Mouse (Mus musculus) macrophage (primary cell): ENCODE measurements around the gene Shld2. TPM values are rescaled to one million over a fixed set of nuclear protein-coding genes. Genes with fewer than 3 reads are reported as not detected.
A peak's percentile ranks its signal among the peaks of the same experiment; 100 is the strongest.
"Not testable (repeated sequence)": the region's sequence is repeated elsewhere in the genome, so short reads cannot be mapped to it uniquely, and the experiment has no call there.

Experiments used
- H3K27ac ChIP-seq: fragments of 350-480 bp; formaldehyde crosslinking; 2 replicates; pipeline ENCODE4 v1.9.0; 2021
- H3K36me3 ChIP-seq: fragments of 350-480 bp; formaldehyde crosslinking; 2 replicates; pipeline ENCODE4 v1.9.0; 2021; ENCODE audit errors: inconsistent target
- H3K4me3 ChIP-seq: fragments of 350-480 bp; formaldehyde crosslinking; 2 replicates; pipeline ENCODE4 v1.9.0; 2021; ENCODE audit errors: inconsistent target
- H3K79me2 ChIP-seq: fragments of 350-480 bp; formaldehyde crosslinking; 2 replicates; pipeline ENCODE4 v1.9.0; 2021; ENCODE audit errors: inconsistent target
- WGBS: methylation state at CpG from one replicate; pipeline ENCODE4 v1.1.7; 2026; ENCODE audit warnings: inconsistent platforms; ENCODE audit not compliant: missing documents; 5-methylcytosine and 5-hydroxymethylcytosine counted together
- polyA plus RNA-seq: library from polyadenylated mRNA; stranded (reverse); fragments of 250-400 nt; gene quantifications from 3 replicates; pipeline ENCODE4 v1.2.4, GENCODE M21; 2018; ENCODE audit warnings: inconsistent platforms

Shld2 gene
- polyA plus RNA-seq, 1 experiment from 2014 or later: 7.1 TPM

DNA sequence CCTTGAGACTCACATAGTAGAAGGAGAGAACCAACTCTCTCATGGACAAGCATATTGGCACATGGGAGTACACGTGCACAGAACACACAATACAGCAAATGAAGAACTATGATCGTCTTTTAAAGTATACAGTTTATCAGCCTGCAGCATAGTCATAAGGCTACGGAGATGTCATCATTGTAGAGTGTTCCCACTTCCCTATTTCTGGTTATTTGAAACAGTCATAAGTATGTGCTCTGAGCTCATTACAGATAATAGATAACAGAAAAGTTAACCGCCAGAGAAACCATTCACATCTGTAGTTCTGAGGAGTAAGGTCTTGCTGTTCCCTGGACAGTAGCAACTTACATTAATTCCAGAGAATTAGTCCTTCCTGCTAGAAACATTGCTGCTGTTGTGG is 32.8 kb upstream of the Shld2 start:
- peaks cover 44% of the 10 kb centered on the region for H3K36me3 ChIP-seq
- H3K27ac ChIP-seq: peak overlapping the region; percentile 7; the same call in 1 of the 2 replicates
- H3K79me2 ChIP-seq: no peaks in the 10 kb centered on the region
- H3K4me3 ChIP-seq: no peak overlapping the region
- 36% methylated on average over 4 of the region's 4 CpGs for WGBS

DNA sequence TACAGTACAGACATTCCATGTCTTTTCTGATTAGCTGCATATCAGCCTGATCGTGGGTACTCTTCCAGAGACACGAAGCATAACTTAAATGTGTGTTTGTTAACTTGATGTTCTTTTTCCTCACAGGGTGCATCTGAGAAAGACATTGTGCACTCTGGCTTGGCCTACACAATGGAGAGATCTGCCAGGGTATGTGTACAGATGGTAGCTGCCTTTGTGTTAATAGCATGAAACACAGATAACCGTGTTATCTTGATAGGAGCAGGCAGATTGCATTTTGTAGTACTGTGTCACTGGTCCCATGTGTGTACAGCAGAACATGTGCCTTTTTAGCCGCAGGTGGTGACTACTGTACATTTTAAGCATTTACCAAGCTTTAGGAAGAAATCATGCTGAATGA is 31.7 kb upstream of the Shld2 start:
- peaks cover 52% of the 10 kb centered on the region for H3K36me3 ChIP-seq
- WGBS: 95% methylated on average over 4 of the region's 4 CpGs

DNA sequence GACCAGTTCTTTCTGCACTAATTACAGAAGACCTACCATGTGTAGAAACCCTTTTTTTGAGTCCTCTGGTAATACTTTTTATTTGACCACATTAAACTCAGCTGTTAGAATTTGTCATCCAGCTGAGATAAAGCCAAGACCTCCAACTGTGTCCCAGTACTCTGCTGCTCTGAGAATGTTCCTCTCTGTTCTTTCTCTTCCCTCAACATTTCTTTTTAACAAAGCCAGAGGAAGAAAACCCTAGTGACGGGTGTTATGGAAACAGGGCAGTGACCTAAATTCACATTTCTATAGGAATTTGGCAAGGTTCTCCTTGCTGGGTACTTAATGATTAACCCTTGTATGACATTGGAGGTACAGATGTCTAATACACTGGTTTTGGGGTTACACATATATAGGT is 29.2 kb upstream of the Shld2 start:
- Histone ChIP-seq H3K36me3 (peaks cover 74% of the 10 kb centered on the region), H3K79me2 (no peaks in the 10 kb centered on the region), H3K4me3 (no peak overlapping the region), H3K27ac (no peak overlapping the region)
- WGBS: 90% methylated on average over 1 of the region's 1 CpGs

More for the DNA sequence above, 31.7 kb upstream of the Shld2 start:
- Histone ChIP-seq H3K27ac (no peak overlapping the region), H3K4me3 (no peak overlapping the region), H3K79me2 (no peaks in the 10 kb centered on the region)

DNA sequence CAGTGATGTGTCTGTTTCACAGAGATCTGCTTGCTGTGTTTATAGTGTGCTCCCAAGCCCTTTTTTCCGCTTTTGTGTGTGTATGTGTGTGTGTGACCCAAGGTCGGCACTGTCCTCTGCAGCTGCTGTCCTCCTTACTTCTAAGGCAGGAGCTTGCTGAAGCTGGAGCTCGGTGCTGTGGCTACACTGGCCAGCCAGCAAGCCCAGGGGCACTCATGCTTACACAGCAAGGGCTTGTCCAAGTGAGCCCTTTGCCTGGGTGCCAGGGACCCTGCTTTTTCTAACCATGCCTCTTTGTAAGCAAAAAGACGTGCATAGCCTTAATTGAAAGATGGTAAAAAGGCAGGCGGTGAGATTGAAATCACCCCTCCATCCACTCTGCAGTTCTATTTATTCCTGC is 22.2 kb upstream of the Shld2 start:
- H3K36me3 ChIP-seq: peaks cover 85% of the 10 kb centered on the region
- no peak overlapping the region for H3K27ac ChIP-seq
- WGBS: 93% methylated on average over 5 of the region's 5 CpGs
- peaks cover under 1% of the 10 kb centered on the region; the same call in 1 of the 2 replicates for H3K79me2 ChIP-seq
- no peak overlapping the region for H3K4me3 ChIP-seq

DNA sequence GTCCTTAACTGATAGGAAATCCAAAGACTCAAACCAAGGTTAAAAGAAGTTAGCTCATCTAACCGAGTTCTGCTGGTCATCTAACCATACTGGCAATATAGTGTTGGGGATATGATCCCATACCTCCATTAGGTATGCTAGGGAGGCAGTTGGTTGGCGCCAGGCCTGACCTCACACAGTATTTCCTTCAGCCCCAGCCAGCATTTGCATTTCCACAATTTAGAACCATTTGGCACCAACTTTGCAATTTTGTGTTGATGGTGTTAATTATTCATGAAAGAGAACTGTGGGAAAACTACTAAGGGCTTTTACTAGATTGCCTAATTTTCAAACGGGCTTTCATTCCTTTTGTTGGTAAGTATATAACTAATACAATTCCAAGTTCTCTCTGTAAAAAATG is 21.6 kb upstream of the Shld2 start:
- Histone ChIP-seq H3K4me3 (no peak overlapping the region), H3K36me3 (peaks cover 89% of the 10 kb centered on the region), H3K27ac (no peak overlapping the region), H3K79me2 (peaks cover 5% of the 10 kb centered on the region; the same call in 1 of the 2 replicates)
- 92% methylated on average over 3 of the region's 3 CpGs for WGBS

DNA sequence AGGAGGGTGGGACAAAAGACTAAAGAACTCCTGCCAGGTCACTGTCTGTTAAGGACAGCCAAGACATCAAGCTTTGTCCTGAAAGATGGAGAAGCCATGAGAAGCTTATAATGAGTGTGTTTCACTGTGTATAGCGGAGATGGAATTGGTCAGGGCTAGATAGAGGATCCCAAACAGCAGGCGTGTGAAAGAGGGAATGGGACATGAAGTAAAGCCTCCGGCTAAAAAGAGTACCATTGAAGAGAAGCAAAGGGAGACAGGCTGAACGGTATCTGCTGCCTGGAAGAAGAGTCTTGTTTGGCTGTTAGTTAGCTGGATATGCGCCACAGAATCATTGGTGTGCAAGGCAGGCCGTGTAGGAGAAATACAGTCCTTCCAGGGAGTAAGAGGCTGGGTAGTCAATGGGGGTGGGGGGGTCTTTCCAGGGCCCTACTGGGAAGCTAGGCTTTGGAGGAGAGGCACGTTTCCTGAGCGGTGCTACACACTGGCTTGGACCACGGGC is 20.4 kb upstream of the Shld2 start:
- Histone ChIP-seq H3K79me2 (peaks cover 16% of the 10 kb centered on the region; the same call in 1 of the 2 replicates), H3K36me3 (peaks cover 81% of the 10 kb centered on the region), H3K4me3 (no peak overlapping the region), H3K27ac (no peak overlapping the region)
- WGBS: 93% methylated on average over 9 of the region's 9 CpGs

DNA sequence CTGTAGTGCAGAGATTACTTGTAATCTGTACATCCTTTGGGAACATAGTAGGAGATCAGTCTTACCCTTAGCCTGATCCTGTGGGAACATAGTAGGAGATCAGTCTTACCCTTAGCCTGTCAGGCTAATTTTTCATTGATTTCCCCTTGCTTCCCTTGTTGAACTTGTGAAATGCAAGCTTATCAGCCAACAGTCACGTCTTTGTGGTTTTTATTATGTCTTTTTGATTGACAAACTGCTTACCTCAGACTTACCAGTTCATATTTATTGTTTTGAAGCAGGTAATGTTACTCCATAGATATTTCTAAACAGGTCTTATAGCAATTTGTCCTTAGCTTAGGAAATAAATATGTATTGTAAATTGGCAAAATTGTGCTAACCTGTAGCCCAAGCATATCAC is 17.3 kb upstream of the Shld2 start:
- Histone ChIP-seq H3K79me2 (peaks cover 39% of the 10 kb centered on the region; the same call in 1 of the 2 replicates), H3K4me3 (no peak overlapping the region), H3K27ac (no peak overlapping the region), H3K36me3 (peaks cover 76% of the 10 kb centered on the region)
- 44% methylated on average over 1 of the region's 1 CpGs for WGBS

DNA sequence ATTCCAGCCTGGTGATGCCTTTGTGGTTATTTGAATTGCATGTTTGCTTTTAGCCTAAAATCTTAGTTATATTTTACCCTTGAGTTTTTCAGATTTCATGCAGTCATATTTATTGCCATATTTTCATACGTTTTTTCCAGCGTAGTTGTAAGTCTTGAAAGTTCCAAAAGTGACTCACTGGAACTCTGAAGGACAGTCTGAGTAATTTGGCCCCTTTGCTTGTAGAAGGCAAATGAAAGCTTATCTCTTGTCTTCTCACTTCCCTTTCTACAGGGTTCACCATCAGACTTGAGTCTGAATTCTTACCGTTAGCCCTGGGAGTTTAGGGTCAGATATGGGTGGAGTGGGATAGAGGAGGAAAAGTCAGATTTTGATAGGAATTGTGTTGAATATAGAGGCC is 16.3 kb upstream of the Shld2 start:
- peaks cover 69% of the 10 kb centered on the region for H3K36me3 ChIP-seq
- WGBS: 94% methylated on average over 3 of the region's 3 CpGs

DNA sequence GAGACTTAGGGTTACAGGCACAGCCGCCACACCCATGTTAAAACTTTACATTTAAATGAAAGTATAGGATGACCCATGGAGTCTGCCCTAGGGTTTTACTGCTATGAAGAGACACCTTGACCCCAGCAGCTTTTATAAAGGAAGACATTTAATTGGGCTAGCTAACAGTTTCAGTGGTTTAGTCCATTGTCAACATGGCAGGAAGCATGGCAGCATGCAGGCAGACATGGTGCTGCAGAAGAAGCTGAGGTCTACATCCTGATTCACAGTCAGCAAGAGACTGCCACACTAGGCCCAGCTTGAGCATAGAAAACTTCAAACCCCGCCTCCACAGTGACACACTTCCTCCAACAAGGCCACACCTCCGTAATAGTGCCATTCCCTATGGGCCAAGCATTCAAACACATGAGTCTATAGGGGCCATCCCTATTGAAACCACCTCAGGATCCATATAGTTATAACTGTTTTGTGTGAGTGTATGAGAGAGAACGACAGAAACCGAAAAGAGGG is 13.3 kb upstream of the Shld2 start:
- Histone ChIP-seq H3K79me2 (peaks cover 71% of the 10 kb centered on the region), H3K36me3 (peaks cover 57% of the 10 kb centered on the region), H3K27ac (no peak overlapping the region), H3K4me3 (no peak overlapping the region)
- WGBS: 99% methylated on average over 5 of the region's 5 CpGs

More for the DNA sequence above, 16.3 kb upstream of the Shld2 start:
- Histone ChIP-seq H3K4me3 (no peak overlapping the region), H3K79me2 (peaks cover 41% of the 10 kb centered on the region), H3K27ac (no peak overlapping the region)

DNA sequence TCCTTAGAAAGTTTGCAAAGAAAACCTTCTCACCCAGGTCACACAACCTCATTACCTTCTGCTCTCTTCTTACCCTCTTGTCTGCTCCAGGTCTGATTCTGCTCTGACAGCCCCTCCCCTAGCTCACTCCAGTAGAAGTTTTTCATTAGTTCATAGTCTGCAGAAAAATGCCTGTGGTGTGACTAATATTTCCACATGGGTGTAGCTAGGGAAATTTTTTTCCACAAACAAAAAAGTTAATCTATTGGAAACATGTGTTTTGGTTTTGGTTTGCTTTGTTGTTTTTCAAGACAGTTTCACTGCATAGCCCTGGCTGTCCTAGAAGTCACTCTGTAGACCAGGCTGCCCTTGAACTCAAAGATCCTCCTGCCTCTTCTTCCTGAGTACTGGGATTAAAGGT is 7.8 kb upstream of the Shld2 start:
- Histone ChIP-seq H3K36me3 (peaks cover 17% of the 10 kb centered on the region), H3K4me3 (no peak overlapping the region), H3K79me2 (peaks cover 91% of the 10 kb centered on the region), H3K27ac (no peak overlapping the region)

DNA sequence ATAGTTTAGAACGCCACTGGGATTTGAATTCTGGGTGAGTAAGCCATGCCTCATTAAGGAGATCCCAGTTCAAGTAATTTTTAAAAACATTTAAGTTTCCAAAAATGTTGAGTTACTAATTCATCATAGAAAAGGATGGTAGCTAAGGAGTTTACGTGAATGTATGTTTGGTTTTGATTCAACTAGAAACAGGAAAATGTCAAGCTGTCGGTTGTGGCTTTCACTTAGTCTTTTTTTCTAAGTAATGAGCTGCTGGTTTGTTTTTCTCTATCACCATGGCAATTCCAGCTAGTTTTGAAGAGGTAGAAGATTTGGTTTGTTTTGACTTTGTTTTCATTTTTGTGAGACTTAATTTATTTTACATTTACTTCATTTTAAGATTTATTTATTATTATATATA is 7.1 kb upstream of the Shld2 start:
- H3K79me2 ChIP-seq: peaks cover 94% of the 10 kb centered on the region
- peaks cover 17% of the 10 kb centered on the region for H3K36me3 ChIP-seq
- no peak overlapping the region for H3K27ac ChIP-seq
- 75% methylated on average over 3 of the region's 3 CpGs for WGBS
- H3K4me3 ChIP-seq: no peak overlapping the region

DNA sequence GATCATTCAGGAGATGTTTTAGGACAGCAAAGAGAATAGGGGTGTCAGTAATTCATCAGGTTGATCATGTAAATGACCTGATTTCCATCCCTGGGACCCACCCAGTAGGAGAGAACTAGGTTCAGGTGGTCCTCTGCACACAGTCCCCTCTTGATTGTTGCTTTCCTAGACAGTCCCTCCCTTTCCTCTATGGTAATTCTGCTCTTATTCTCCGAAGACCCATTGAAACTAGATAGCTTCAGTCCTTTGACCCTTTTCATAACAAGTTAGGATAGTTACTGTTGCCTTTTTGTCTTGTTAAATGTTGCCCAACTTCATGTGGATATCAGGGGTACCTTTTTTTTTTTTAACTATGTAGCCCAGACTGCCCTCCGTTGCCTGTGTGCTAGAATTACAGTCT is 6.1 kb upstream of the Shld2 start:
- no peak overlapping the region for H3K27ac ChIP-seq
- no peak overlapping the region for H3K4me3 ChIP-seq
- 93% methylated on average over 2 of the region's 2 CpGs for WGBS
- H3K79me2 ChIP-seq: peaks cover 100% of the 10 kb centered on the region
- peaks cover 12% of the 10 kb centered on the region for H3K36me3 ChIP-seq

DNA sequence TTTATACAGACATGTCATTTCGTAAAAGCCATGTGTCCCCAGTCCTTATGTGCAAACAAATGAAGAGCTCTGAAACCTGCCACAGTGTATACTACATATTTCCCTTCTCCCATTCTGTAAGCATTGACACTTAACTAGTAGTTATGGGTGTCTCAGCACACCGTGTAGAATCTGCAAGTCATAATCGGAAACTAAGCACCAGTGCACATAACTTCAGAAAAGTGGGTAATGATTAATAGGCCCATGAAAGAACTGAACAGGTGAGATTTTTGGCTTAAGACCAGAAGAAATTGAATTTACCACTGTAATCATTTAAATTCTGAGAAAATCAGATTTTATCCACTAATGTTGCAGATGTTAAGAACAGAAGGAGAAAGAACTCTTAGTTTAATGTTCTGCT is 4.5 kb upstream of the Shld2 start:
- no peak overlapping the region for H3K4me3 ChIP-seq
- peaks cover 87% of the 10 kb centered on the region for H3K79me2 ChIP-seq
- H3K36me3 ChIP-seq: peaks cover 4% of the 10 kb centered on the region; the same call in 1 of the 2 replicates
- H3K27ac ChIP-seq: no peak overlapping the region
- WGBS: 40% methylated on average over 3 of the region's 3 CpGs

DNA sequence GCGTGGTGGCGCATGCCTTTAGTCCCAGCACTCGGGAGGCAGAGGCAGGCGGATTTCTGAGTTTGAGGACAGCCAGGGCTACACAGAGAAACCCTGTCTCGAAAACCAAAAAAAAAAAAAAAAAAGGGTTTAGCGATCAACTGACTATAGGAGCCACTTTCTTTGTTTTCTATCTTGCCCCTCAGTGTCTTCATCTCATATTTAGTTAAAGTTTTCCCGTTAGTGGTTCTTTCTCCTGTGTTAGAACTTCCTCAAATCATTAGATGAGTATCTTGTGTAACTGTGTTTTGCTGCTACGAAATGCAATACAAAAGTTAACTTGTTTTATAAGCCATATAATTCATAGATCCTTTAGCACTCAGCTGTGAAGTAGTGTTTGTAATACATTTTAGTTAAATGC is 4.1 kb upstream of the Shld2 start:
- peaks cover 83% of the 10 kb centered on the region for H3K79me2 ChIP-seq
- H3K36me3 ChIP-seq, H3K27ac ChIP-seq, H3K4me3 ChIP-seq: not testable (repeated sequence)
- 6% methylated on average over 3 of the region's 8 CpGs for WGBS

DNA sequence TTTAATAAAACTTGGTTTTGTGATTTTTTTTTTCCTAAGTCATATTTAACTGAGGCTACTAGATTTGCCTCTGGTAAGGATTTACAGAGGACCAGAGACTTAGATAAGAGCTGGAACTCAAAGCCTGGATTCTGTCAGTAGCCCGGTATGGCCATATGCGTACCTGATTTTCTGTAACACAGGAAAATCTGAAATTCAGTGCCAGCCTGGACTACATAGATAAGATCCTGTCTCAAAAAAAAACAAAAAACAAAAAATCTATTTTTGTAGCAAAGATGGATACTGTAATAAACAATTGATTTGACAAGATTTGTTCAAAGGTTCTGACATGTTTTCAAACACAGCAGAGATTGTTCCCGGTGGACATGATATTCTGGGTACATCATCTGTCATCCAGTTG is 3.3 kb upstream of the Shld2 start:
- no peaks in the 10 kb centered on the region for H3K36me3 ChIP-seq
- WGBS: 95% methylated on average over 3 of the region's 3 CpGs
- H3K79me2 ChIP-seq: peaks cover 75% of the 10 kb centered on the region
- no peak overlapping the region for H3K4me3 ChIP-seq
- H3K27ac ChIP-seq: no peak overlapping the region
